Mouse (Mus musculus) spleen, postnatal 4 days (tissue): Measurements from ENCODE around the gene Cntn2.

ENCODE experiments used
- DNase-seq, 2 experiments: peaks; one replicate each; pipeline ENCODE4 v3.0.0; 2022; ENCODE audit warnings: low spot score in 2 of 2

Gene Cntn2

DNA sequence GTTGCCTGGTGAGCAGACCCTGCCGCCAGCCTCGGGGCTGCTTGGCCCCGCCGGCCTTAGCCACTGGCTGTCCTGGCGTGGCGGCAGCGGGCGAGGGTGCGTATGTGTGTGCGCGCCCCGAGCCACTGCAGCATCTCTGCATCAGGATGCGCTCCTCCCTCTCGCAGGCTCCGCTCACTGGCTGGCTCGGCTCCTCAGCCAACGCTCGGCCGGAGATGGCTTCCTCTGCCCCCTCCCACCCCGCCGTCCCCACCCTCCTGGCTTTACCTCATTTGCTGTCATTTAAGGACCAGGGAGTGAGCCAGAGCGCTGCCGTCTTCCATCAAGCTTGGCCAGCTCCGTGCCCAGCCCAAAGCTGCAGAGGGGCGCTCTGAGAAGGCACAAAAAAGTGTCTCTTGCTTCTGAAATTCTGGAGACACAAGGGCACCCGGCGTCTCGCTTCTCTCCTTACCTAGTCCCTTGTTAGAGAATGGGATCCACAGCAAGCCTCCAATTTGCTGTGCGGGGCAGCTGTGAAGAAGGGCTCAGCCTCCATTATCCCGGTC, at the start of gene Cntn2:
Gene Cntn2, minus strand, starts transcription at position 495 of the 545 bp plus-strand sequence.
- no peak for DNase-seq

DNA sequence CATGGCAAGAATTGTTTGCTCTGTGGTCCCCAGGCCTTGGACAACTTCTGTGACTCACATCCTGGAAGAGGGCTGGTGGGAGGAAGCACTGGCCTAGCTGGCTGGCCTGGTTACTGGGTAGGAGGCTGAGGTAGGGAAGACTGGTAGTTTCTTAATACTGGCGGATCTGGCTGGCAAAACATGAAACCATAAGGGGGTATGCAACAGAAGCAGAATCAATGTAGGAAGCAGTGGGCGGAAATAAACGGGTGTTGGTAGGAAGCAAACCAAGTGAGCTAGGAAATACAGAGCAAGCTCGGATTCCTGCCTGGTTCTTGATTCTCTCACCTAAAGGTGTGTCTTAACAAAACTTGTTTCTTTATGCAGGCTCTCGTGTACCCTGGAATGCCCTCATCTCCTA, 49.1 kb upstream of the Cntn2 start:
- no peak for DNase-seq

DNA sequence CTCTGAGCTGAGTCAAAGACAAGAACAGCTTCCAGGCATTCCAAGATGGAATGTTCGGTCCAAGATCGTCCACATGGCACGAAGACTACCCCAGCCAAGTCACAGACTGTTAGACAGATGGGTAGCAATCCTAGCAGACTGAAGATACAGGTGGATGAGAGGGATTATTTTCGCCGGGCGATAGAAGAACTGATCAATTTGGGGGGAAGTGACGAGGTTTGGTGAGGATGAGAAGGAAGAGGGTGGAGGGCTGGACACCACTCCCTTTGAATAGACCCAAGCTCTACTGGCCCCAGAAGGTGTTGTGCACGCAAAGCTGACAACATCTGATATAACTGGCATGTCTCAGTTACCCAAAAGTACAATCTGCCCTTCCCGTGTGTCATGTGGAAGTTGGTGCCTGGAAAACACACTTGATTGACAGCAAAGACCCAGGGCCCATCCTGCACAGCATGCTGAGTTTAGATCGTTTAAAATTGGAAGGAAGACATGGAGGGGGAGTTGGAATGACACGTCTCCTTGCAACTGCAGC, 48.4 kb upstream of the Cntn2 start:
- DNase-seq = no peak

DNA sequence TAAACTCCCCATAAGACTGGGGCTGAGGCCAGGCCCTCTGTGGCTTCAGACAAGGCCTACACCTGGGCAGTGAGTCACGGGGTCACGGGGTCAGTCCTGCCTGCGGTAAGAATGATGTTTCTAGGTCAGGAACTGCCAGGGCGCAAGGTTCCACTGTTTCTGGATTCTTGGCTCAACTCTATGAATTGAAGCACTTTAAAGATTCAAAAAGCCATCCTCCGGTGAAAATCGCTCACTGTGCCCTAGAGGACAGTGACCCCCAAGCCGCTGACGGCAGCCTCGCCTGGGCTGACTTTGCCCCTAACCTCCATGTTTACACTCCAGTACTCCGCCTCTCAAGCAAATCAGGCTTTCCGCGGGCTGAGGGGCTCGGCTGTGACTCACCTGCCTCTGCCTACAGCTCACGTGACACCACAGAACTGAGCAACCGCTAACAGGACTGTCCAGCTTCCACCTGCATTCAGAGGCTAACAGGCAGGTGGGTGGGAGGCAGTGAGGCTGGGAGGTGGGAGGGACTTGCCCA, 43.7 kb upstream of the Cntn2 start:
- DNase-seq = no peak

DNA sequence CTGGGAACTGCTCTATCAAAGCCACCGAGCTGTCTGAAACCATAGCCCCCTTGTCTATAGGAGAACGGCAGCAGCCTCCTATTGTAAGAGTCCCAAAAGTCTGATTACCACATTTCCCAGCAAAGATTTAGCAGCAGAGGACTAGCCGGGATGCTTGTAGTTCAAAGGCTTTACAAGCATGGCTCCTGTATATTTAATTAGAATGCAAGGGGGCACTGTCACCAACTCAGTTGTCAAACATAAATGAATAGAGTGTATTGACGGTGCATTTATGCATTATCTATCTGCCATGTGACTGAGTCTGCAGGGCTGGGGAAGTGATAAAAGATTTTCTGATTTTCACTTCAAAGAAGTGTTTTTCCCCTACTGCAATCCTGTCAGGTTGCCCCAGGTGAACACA, 42.3 kb upstream of the Cntn2 start:
- DNase-seq = no peak

DNA sequence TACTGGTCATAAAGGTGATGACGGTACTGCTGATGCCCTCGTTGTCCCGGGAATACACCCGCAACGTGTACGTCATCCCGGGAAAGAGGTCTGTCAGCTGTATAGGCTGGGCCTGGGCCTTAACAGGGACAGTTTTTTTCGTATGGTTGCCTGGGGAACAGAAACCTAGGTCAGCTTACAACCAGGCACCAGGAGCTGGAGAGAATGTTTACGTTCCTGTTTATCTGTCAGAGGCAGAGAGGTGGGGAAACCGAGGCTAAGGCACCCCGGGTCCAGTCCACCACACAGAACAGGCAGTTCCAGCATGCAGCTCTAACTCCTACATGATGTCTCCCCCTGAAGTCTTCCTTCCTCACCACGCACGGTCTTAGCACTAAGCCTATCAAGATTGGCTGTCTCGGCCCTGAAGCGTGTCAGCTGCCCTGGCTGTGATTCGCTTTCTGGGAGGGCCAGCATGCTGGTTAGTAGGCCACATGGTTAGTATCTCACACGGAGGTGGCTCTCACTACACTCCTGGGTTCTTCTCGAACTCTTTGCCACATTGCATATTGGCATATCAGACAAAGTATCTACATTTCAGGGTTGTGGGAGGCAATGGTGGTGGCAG, 40.0 kb upstream of the Cntn2 start:
- no peak for DNase-seq

DNA sequence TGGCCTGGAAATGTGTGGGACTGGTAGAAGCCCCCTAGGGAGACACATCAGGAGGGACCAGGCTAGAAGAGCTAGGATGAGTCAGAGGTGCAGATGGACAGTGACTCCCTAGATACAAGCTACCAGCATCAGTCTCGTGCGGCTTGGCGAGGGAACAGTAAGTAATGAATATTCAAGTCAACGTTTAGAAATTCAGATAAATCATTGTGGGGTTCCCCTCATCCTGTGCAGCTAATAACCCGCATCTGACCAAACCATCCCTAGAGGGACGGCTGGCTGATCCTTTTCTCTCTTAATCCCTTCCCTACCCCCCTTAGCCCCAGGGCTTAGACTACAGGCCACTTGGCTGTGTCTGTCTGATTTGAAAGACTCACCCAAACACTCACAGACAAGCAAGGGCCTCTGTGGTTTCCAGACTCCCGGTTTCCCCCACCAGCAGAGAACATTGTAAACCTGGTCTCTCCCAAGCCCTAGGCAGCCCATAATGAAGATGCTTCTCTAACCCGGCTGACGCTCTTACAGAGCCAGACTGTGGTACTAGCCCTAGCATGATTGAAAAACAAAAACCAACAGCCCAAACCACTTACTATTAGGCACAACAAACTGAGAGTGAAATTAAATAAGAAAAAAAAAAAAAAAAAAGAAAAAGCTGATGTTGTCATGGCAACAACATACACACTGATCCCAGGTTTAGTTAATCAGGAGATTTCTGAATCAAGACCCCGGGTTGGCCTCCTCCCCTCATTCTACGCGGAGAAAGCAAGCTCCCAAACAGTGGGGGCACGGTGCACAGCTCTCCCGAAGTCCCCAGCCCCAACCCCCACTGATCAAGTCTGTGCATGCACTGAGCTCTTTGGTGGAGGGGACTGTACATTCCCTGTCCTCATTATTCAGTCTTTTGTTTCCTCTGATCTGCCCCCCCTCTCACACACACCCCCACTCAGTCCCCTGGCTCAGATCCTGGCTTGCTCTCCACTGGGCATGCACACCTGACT, 39.1 kb upstream of the Cntn2 start:
- no peak for DNase-seq

DNA sequence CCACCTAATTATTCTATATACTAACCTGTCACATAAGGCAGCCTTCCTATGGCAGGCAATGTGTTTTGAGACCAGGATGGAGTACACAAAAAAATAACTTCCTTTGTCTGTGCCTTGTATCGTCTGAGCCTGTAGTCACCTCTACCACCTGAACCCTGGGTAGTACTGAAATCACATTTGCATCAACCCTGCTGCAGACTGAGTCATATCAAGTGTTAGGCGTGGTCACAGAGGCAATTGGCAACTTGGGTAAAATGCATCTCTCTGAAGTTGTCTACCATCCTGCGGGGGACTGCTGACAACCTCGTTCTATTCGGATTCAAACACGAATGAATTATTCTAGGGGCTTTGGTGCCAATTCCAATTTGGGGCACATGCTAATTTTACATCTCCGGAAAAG, 37.0 kb upstream of the Cntn2 start:
- DNase-seq = no peak

DNA sequence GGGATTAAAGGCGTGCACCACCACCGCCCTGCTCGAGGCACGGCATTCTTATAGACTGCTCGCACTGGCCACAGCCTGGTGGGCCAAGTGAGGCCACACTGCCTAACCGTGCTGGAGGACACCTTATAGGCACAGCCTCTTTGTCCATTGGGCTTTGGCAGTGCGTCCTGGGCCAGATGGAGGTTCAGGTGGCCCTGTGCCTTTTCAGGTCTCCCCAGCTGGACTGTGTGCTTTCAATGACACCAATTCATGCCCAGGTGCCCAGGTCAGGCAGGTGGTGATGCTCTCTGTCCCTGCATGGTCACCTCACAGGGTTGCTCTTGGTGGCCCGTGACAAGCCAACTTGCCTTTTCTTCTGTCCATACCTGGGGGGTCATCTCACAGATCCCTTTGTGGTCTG, 33.8 kb upstream of the Cntn2 start:
- DNase-seq = no peak

DNA sequence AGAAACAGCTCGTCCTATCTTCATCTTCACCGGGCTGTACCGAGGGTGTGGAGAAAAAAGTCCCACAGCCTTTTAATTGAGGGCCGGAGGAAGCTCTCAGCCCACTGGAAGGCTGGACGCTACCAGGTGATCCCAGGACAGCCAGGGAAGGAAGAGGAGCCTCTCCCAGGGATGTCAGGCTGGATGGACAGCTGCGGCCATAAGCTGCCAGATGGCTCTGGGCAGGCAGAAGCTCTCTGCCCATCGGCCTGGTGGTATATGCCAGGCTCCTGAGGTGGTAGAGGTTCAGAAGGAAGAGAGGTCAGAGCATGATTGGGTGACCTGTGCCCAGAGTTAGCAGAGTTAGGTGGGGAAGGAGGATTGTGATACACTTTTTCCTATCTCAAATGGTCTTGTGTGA, 29.8 kb upstream of the Cntn2 start:
- DNase-seq = no peak

DNA sequence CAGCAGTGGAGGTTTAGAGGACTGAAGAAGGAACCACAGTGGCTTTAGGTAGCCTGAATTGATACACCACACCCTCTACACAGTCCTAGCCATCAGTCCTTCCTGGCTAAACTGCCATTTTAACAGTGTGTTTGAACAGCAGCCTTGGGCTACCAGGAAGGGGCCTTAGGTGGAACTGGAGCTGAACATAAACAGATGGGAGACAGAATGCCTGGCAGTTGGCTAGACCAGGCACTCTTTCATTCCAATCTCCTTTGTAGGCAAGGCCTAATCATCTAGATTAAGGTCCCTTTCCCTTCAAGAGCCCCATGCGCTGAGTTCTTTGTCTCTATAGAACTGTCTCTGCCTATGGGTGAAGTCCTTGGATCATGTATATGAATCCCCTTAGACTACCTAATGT, 28.6 kb upstream of the Cntn2 start:
- no peak for DNase-seq

DNA sequence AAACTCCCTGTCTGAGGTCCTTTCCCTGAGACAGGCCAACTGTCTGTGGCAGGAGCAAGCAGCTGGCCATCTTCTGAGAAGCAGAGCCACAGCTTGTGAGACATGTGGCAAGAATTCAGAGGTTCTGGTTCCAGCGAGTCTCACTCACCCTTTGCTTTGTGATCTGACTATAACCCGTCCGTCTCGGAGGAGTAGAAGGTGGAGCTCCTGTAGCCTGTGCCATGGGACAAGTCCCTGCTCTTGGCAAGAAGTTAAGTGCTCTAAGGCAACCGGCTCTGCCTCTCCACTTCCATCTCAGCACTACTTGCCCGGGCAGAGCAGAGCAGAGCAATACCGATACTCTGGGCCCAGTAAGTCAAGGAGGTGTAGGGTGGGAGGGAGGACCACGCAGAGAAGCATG, 27.9 kb upstream of the Cntn2 start:
- no peak for DNase-seq

DNA sequence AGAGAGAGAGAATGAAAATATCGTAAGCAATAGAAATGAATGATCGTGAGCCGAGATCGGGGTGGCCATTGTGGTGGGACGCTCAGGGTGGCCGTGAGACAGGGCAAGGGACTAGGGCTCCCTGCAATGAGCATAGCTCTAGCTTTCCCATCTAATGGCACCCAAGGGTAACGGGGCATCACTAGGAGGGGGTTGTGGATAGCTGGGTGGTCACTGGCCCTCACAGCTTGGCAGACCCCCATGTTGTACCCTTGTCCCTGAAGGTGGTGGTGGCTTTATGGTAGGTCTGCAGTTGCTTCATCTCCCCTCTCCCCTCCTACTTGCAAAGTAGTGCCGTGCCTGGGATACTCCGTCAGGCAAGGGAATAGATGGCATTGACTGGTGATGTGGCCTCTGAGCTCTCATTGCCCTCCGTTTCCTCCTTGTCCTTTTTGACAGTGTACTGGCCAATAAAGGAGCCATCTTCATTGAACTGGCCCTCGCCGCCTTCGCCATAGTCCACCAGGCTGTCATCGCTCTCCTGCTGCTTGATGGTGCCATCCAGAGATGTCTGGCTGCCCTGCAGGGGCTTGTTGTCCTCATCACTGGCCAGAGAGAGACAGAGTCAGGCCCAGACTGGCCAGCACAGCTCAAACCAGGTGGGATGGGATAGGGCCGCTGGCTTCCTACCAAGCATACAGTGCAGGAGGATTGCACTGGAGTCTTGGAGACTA, 27.2 kb upstream of the Cntn2 start:
- no peak for DNase-seq

DNA sequence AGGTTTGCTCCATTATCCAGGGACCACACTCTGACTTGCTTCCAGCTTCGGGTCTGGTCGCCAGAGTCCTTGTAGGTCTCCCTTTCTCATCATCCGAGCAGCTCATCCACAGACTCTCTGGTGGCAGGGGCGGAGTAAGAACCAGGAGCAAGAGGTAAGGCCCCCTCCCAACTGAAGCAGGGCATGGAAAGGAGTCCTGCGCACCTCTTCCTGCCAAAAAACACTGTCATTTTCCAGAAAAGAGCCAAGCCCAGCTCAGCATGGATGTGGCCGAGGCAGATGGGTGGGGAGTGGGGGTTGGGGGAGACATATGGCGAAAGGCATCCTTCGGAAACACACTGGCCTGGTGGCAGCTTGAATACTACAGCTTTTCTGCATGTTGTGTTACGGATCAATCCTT, 26.5 kb upstream of the Cntn2 start:
- no peak for DNase-seq

DNA sequence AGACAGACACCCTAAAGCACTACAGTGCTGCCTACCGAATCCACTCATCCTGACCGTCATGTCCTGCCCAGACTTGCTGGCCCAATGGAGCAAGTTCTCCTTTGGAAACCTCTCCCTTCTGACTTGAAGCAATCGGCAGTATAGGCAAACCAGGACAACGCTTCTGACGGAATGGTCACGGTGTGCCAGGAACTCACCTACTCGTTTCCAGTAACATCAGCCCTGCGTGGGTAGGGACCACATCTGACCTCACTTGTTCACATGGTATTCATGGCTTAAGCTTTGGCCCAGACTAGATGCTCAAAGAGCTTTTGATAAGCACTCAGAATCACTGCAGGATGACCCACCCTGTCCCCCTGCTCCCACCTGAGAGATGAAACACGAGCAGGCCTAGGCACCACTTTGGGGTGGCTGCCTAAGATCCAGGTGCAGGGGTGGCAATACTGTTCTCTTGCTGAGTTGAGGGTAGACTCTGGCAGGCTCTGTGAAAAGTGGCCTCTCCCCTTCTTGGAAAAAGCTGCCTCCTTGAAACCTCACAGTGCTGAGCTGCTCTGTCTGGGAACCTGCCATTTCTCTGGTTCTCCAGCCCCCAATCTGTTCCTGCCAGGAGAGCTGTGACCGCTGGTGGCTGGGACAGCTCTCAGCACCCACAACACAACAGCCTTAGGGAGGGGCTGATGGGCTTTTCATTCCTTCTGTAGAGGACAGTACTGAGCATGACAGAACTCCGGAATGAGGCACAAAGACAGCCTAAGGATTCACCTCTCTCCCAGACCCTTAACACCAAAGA, 24.5 kb upstream of the Cntn2 start:
- DNase-seq = no peak

DNA sequence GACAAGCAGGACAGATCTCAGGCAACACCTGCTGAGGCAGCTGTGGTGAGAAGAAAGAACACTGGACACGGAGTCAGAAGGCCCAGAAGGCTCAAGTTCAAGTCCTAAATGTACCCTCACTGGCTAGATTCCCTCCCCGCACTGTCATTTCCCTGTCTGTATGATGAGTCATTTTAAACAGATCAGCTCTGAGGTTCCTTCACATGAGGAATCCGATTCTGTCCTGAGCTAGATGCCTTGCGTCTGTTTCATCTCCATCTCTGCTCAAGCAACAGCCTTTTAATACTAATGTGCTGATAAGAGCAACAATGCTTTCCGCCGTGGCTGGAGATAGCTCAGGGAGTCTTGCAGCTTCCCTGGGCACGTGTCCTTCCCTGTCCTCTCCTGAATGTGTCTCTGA, 22.7 kb upstream of the Cntn2 start:
- no peak for DNase-seq

DNA sequence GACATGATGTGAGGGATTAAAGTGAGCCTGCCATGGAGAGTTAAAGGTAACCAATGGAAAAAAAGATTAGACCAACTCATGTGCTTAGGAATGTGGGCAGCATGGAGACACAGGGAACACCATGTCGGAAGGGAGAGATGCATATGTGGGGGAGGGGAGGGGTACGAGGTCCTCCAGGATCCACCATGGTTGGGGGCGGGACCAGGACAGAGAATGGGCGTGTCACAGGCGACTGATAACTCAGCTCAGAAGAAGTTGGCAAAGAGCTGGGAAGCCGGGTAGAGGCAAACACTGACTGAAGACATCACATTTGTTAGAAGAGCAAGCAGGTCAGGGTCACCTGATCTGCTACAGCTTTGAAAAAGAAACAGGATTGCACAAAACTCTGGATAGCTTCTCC, 21.9 kb upstream of the Cntn2 start:
- no peak for DNase-seq

DNA sequence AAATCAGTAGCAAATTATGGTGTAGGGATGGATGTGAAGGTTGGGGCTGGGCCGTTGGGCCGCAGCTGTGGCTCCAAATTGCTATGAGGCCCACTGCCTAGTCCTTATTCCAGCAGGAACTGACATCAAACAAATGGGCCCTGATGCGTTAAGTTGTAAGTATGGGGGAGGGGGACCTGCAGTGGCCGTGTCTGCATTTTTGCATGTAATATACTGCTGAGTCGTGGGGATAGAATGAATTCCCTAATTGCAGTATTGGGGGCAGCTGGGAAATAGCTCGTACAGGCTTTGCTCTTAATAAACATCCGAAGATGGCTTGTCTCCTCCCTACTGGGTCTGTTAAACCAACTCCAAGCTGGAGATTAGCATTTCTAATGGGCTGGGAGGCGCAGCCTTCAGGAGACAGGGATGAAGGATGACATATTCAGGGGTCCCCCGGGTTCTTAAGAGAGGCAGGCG, 19.3 kb upstream of the Cntn2 start:
- no peak for DNase-seq

DNA sequence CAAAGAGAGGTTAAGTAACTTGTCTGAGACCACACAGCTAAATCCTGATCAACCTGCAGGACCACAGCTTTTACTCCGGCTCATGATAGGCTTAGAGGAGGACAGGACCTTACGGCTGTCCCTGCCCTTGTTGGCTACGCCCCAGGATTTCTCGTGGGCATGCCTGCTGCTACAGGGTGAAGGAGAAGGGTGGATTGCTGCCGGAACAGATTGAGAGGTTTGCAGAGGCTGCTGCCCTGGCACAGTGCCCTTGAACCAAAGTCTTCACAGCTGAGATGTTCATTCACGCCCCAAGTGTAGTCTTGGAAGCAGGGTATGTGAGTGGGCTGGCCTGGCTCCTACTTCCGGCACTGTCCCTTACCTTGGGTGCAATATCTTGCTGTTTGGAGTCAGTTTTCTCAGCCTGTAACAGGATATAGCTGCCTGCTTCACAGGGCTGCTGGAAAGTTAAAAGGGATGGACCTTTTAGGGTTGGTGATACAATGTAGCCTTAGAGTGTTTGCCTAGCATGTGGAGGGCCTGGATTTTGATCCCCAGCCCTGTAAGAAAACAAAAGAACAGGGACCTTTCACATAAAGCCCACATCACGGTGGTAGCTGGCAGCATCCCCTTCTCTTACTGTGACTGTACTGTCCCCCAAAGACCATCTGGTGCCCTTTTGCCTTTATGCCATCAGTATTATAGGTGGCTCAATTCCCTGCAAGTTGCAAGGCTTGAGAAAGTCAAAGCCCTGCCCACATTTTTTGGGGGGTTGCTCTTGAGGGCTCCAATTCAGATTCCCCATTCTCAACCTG, 18.0 kb upstream of the Cntn2 start:
- DNase-seq = no peak

DNA sequence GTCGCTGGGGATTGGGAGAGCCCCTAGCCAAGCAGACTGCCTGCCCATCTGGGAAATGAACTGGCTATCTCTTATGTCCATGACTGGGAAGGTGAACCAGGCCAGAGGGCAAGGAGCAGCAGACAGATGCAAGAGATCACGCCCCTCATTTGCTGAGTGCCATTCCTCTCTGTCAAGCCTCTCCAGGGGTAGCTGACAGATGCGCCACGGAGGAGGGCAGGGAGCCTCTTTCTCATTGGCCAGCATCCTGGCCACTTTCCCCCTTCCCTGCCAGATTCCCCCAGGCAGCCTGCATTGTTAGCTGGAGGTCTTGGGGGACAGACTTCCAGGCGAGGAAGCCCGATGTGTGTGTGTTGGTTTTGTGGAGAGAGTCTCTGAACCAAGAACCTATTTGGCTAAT, 16.0 kb upstream of the Cntn2 start:
- DNase-seq = no peak
